Mouse (Mus musculus) heart, postnatal 25 days (tissue): Measurements from ENCODE around the gene Tyro3. TPM values are rescaled to one million over a fixed set of nuclear protein-coding genes. Genes with fewer than 3 reads are reported as not detected.

Experiments used
- DNase-seq: peaks from one replicate; pipeline ENCODE4 v3.0.0; 2022; ENCODE audit warnings: low spot score
- intact Hi-C: fragments of 180-260 bp; cut with DNase I; formaldehyde crosslinking; loops from one replicate; pipeline ENCODE4 v1.15.1; 2025
- total RNA-seq, 2 experiments: library from RNA; stranded (reverse); gene quantifications; 2 replicates each; pipeline ENCODE4 v1.2.3; 2021

The Tyro3 gene
- total RNA-seq, 2 experiments from 2014 or later: 1.2 to 1.3 TPM

GRCm38 (mm10) chr2:119842000-119842399 lies 44.5 kb downstream of the Tyro3 start:
- DNase-seq: no peak
- intact Hi-C loops: no loop called here

GRCm38 (mm10) chr2:119843526-119843925 lies 46.0 kb downstream of the Tyro3 start:
- intact Hi-C loops: no loop called here
- DNase-seq: no peak

- no peak for DNase-seq
- intact Hi-C loops: no loop called here
These were observed 48.5 kb downstream of the Tyro3 start for GRCm38 (mm10) chr2:119845882-119846546.

GRCm38 (mm10) chr2:119846929-119847328 lies 49.4 kb downstream of the Tyro3 start:
- intact Hi-C loops: no loop called here
- peak; percentile 33 for DNase-seq

- intact Hi-C loops: no loop called here
These were observed 56.3 kb downstream of the Tyro3 start for GRCm38 (mm10) chr2:119853811-119854210.

GRCm38 (mm10) chr2:119855310-119855850 lies 57.8 kb downstream of the Tyro3 start:
- intact Hi-C loops: no loop called here
- no peak for DNase-seq

More at GRCm38 (mm10) chr2:119853811-119854210, 56.3 kb downstream of the Tyro3 start:
- DNase-seq: no peak

GRCm38 (mm10) chr2:119857341-119857740 lies 59.8 kb downstream of the Tyro3 start:
- intact Hi-C loops: no loop called here
- DNase-seq: no peak

GRCm38 (mm10) chr2:119864484-119864883 lies 67.0 kb downstream of the Tyro3 start:
- no peak for DNase-seq
- intact Hi-C loops: no loop called here

Other genes with a start within 250 kb of the Tyro3 start
- gene Nusap1, start 179.4 kb upstream of the Tyro3 start, total RNA-seq: 1 to 10 TPM; 1.1 to 1.5 TPM
- gene Oip5, start 179.3 kb upstream of the Tyro3 start, total RNA-seq: under 1 TPM in 1 of 2 experiments, not detected in 1; 0.34 TPM
- gene Ndufaf1, start 134.9 kb upstream of the Tyro3 start, total RNA-seq: 10 to 100 TPM; 66.3 to 67.5 TPM
- 10 to 100 TPM; 20.4 to 20.9 TPM for gene Rtf1, start 122.7 kb upstream of the Tyro3 start, total RNA-seq
- gene Itpka, start 55.4 kb upstream of the Tyro3 start, total RNA-seq: under 1 TPM; 0.57 to 0.78 TPM
- gene Ltk, start 37.3 kb upstream of the Tyro3 start, total RNA-seq: not detected
- 10 to 100 TPM; 13.7 to 14.2 TPM for gene Rpap1, start 10.2 kb upstream of the Tyro3 start, total RNA-seq
- gene Mga, start 99.5 kb downstream of the Tyro3 start, total RNA-seq: 10 to 100 TPM; 31.9 to 42.9 TPM
- gene Mapkbp1, start 175.0 kb downstream of the Tyro3 start, total RNA-seq: 1 to 10 TPM; 8.4 to 9.1 TPM
- gene Jmjd7, start 229.8 kb downstream of the Tyro3 start, total RNA-seq: 1 to 10 TPM; 7.1 to 9.1 TPM
- under 1 TPM; 0.81 TPM for gene Gm28042, start 229.8 kb downstream of the Tyro3 start, total RNA-seq
- 1 to 10 TPM; 1.7 to 2.8 TPM for gene Pla2g4b, start 235.7 kb downstream of the Tyro3 start, total RNA-seq